Mouse (Mus musculus) bone marrow, adult 2 months (tissue): Measurements from ENCODE around the gene Ddhd1.

Experiments used
- CTCF ChIP-seq: fragments of 200-500 bp; IDR thresholded peaks from 2 replicates; pipeline ENCODE4 v1.5.1; 2011; ENCODE audit warnings: low read length, control low read depth; ENCODE audit not compliant: control insufficient read depth, insufficient read depth
- POLR2A ChIP-seq: fragments of 200-500 bp; IDR thresholded peaks from 2 replicates; pipeline ENCODE4 v1.6.1; 2011; ENCODE audit warnings: low read depth, mild to moderate bottlenecking, control low read depth, low read length, borderline replicate concordance; ENCODE audit not compliant: control insufficient read depth

DNA sequence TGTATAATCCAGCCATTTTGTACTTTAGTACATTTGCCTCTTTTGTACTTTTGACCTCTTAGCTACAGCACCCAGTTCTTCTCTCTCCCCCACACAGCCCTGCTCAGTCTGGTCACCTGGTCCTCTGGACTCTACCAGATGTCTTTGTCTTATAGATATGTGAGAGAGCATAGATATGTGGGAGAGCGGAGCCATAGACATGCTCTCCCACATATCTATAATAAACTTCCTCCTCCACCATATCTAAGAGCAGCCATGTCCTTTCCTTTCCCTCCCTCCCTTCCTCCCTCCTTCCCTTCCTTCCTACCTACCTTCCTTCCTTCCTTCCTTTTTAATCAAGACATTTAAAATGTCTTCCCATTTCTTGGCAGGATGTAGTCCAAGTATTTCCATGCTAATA lies 2.4 kb upstream of the Ddhd1 start:
- TF ChIP-seq POLR2A (no peak), CTCF (no peak)
